Mouse (Mus musculus) embryonic facial prominence, embryonic 15.5 days (tissue): ENCODE results near the gene Magi1. TPM values are rescaled to one million over a fixed set of nuclear protein-coding genes. Genes with fewer than 3 reads are reported as not detected.
A peak's percentile ranks its signal among the peaks of the same experiment; 100 is the strongest.

ENCODE experiments used
- ATAC-seq: fragments of 200-750 bp; cut with Nextera tagmentation; 2 replicates; pipeline ENCODE4 v1.8.0; 2017; ENCODE audit warnings: low read depth, moderate TSS enrichment; ENCODE audit not compliant: insufficient number of reproducible peaks, low FRiP score, low TSS enrichment
- H3K27ac ChIP-seq: fragments of 300-500 bp; sonication (generic); replicated peaks from 2 replicates; pipeline ENCODE4 v1.5.1; 2015; ENCODE audit warnings: mild to moderate bottlenecking, inconsistent platforms
- H3K27me3 ChIP-seq: fragments of 300-500 bp; sonication (generic); 2 replicates; pipeline ENCODE4 v1.6.1; 2015; ENCODE audit warnings: inconsistent platforms
- H3K36me3 ChIP-seq: fragments of 300-500 bp; sonication (generic); 2 replicates; pipeline ENCODE4 v1.6.1; 2015; ENCODE audit warnings: mild to moderate bottlenecking, inconsistent platforms
- H3K4me1 ChIP-seq: fragments of 300-500 bp; sonication (generic); 2 replicates; pipeline ENCODE4 v1.6.1; 2015; ENCODE audit warnings: inconsistent platforms
- H3K4me2 ChIP-seq: fragments of 300-500 bp; sonication (generic); replicated peaks from 2 replicates; pipeline ENCODE4 v1.6.1; 2015; ENCODE audit warnings: mild to moderate bottlenecking, inconsistent platforms
- H3K4me3 ChIP-seq: fragments of 300-500 bp; sonication (generic); replicated peaks from 2 replicates; pipeline ENCODE4 v1.5.1; 2015; ENCODE audit warnings: mild to moderate bottlenecking, inconsistent platforms
- H3K9ac ChIP-seq: fragments of 300-500 bp; sonication (generic); 2 replicates; pipeline ENCODE4 v1.6.1; 2015; ENCODE audit warnings: inconsistent platforms
- H3K9me3 ChIP-seq: fragments of 300-500 bp; sonication (generic); replicated peaks from 2 replicates; pipeline ENCODE4 v1.6.1; 2016; ENCODE audit warnings: inconsistent platforms
- WGBS: fragments of 180-500 bp; shearing (Covaris S2); methylation state at CpG from one replicate; pipeline ENCODE4 v1.1.7; 2015; 5-methylcytosine and 5-hydroxymethylcytosine counted together
- polyA plus RNA-seq: library from polyadenylated mRNA; unstranded; fragments of >200 nt; fragmentation: Nextera tagmentation; extraction: Ambion mirVana; gene quantifications from 2 replicates; pipeline ENCODE4 v1.2.1, GENCODE M21; 2015

Gene Magi1
- 8.3 and 9.1 TPM in 2 replicates for polyA plus RNA-seq

GRCm38 (mm10) chr6:94283318-94284061 is at the start of gene Magi1:
Magi1 (minus strand) TSS chr6:94283917.
- Histone ChIP-seq H3K4me3 (peak within 1 kb of the TSS; percentile 70), H3K27me3 (no peaks in the 10 kb centered on the region), H3K9me3 (0 out of 2 replicates have a peak, but pooled peaks cover under 1% of the 10 kb centered on the region), H3K4me1 (peaks cover 20% of the 10 kb centered on the region), H3K27ac (peak within 1 kb of the TSS; percentile 98), H3K9ac (peak within 1 kb of the TSS; percentile 84), H3K4me2 (peak within 1 kb of the TSS; percentile 90), H3K36me3 (no peaks in the 10 kb centered on the region)
- peak; percentile 94 for ATAC-seq
- WGBS: under 1% methylated on average over 86 of the region's 86 CpGs

GRCm38 (mm10) chr6:94327143-94327542 is 43.4 kb upstream of the Magi1 start:
- Histone ChIP-seq H3K27ac (no peak overlapping the region), H3K9ac (no peak overlapping the region), H3K27me3 (no peaks in the 10 kb centered on the region), H3K36me3 (no peaks in the 10 kb centered on the region), H3K4me3 (no peak overlapping the region), H3K4me2 (no peak overlapping the region), H3K9me3 (no peaks in the 10 kb centered on the region), H3K4me1 (no peaks in the 10 kb centered on the region)
- WGBS: 73% methylated on average over 4 of the region's 4 CpGs
- no peak for ATAC-seq

- Histone ChIP-seq H3K27ac (no peak overlapping the region), H3K36me3 (no peaks in the 10 kb centered on the region), H3K4me2 (no peak overlapping the region), H3K4me1 (0 out of 2 replicates have a peak, but pooled peaks cover 3% of the 10 kb centered on the region), H3K27me3 (no peaks in the 10 kb centered on the region), H3K9me3 (no peaks in the 10 kb centered on the region), H3K4me3 (no peak overlapping the region), H3K9ac (no peak overlapping the region)
- ATAC-seq: no peak
- WGBS: 80% methylated on average over 3 of the region's 3 CpGs
Observed at GRCm38 (mm10) chr6:94316886-94317285, 33.2 kb upstream of the Magi1 start.

- no peaks in the 10 kb centered on the region for H3K9me3 ChIP-seq
- no peak for ATAC-seq
- no peaks in the 10 kb centered on the region for H3K27me3 ChIP-seq
- H3K4me1 ChIP-seq: 0 out of 2 replicates have a peak, but pooled peaks cover 7% of the 10 kb centered on the region
- H3K27ac ChIP-seq: no peak overlapping the region
- no peaks in the 10 kb centered on the region for H3K36me3 ChIP-seq
- no peak overlapping the region for H3K4me2 ChIP-seq
- no peak overlapping the region for H3K4me3 ChIP-seq
- H3K9ac ChIP-seq: no peak overlapping the region
- 59% methylated on average over 7 of the region's 7 CpGs for WGBS
Observed at GRCm38 (mm10) chr6:94312285-94312684, 28.6 kb upstream of the Magi1 start.

GRCm38 (mm10) chr6:94308498-94308897 is 24.8 kb upstream of the Magi1 start:
- Histone ChIP-seq H3K27me3 (no peaks in the 10 kb centered on the region), H3K27ac (no peak overlapping the region), H3K9me3 (no peaks in the 10 kb centered on the region), H3K4me3 (no peak overlapping the region), H3K36me3 (no peaks in the 10 kb centered on the region), H3K4me2 (no peak overlapping the region), H3K4me1 (peaks cover 7% of the 10 kb centered on the region; the same call in 1 of the 2 replicates), H3K9ac (no peak overlapping the region)
- ATAC-seq: no peak
- 12% methylated on average over 7 of the region's 7 CpGs for WGBS

- Histone ChIP-seq H3K9me3 (no peaks in the 10 kb centered on the region), H3K27ac (no peak overlapping the region), H3K9ac (no peak overlapping the region), H3K27me3 (no peaks in the 10 kb centered on the region), H3K36me3 (no peaks in the 10 kb centered on the region), H3K4me1 (peaks cover 7% of the 10 kb centered on the region; the same call in 1 of the 2 replicates), H3K4me3 (no peak overlapping the region), H3K4me2 (no peak overlapping the region)
- WGBS: 55% methylated on average over 6 of the region's 6 CpGs
- no peak for ATAC-seq
Observed at GRCm38 (mm10) chr6:94303512-94303911, 19.8 kb upstream of the Magi1 start.

- Histone ChIP-seq H3K27me3 (no peaks in the 10 kb centered on the region), H3K4me3 (no peak overlapping the region), H3K9me3 (no peaks in the 10 kb centered on the region), H3K9ac (no peak overlapping the region), H3K36me3 (no peaks in the 10 kb centered on the region), H3K27ac (no peak overlapping the region), H3K4me2 (no peak overlapping the region), H3K4me1 (peaks cover 4% of the 10 kb centered on the region; the same call in 1 of the 2 replicates)
- 82% methylated on average over 10 of the region's 10 CpGs for WGBS
- no peak for ATAC-seq
Observed at GRCm38 (mm10) chr6:94301804-94302203, 18.1 kb upstream of the Magi1 start.

- H3K9ac ChIP-seq: no peak overlapping the region
- H3K27me3 ChIP-seq: no peaks in the 10 kb centered on the region
- H3K4me1 ChIP-seq: peaks cover 4% of the 10 kb centered on the region; the same call in 1 of the 2 replicates
- no peak overlapping the region for H3K4me3 ChIP-seq
- H3K36me3 ChIP-seq: no peaks in the 10 kb centered on the region
- H3K27ac ChIP-seq: no peak overlapping the region
- no peak overlapping the region for H3K4me2 ChIP-seq
- WGBS: 80% methylated on average over 3 of the region's 3 CpGs
- H3K9me3 ChIP-seq: no peaks in the 10 kb centered on the region
- no peak for ATAC-seq
Observed at GRCm38 (mm10) chr6:94300562-94300961, 16.8 kb upstream of the Magi1 start.

- Histone ChIP-seq H3K9ac (no peak overlapping the region), H3K27ac (no peak overlapping the region), H3K27me3 (no peaks in the 10 kb centered on the region), H3K4me3 (no peak overlapping the region), H3K36me3 (no peaks in the 10 kb centered on the region), H3K4me2 (no peak overlapping the region), H3K9me3 (0 out of 2 replicates have a peak, but pooled peaks cover 3% of the 10 kb centered on the region), H3K4me1 (peaks cover 11% of the 10 kb centered on the region)
- no peak for ATAC-seq
Observed at GRCm38 (mm10) chr6:94287387-94287786, 3.7 kb upstream of the Magi1 start.

- ATAC-seq: no peak
- H3K36me3 ChIP-seq: no peaks in the 10 kb centered on the region
- H3K9me3 ChIP-seq: 0 out of 2 replicates have a peak, but pooled peaks cover 3% of the 10 kb centered on the region
- no peak overlapping the region for H3K4me3 ChIP-seq
- H3K27ac ChIP-seq: no peak overlapping the region
- 77% methylated on average over 2 of the region's 2 CpGs for WGBS
- H3K27me3 ChIP-seq: no peaks in the 10 kb centered on the region
- H3K4me1 ChIP-seq: peaks cover 19% of the 10 kb centered on the region
- no peak overlapping the region for H3K9ac ChIP-seq
- H3K4me2 ChIP-seq: no peak overlapping the region
Observed at GRCm38 (mm10) chr6:94286555-94286954, 2.8 kb upstream of the Magi1 start.

GRCm38 (mm10) chr6:94284089-94284825 is 540 bp upstream of the Magi1 start:
- peak overlapping the region; percentile 42 for H3K9ac ChIP-seq
- H3K4me3 ChIP-seq: peak overlapping the region; percentile 70
- H3K4me2 ChIP-seq: peak overlapping the region; percentile 90
- peak overlapping the region; percentile 98 for H3K27ac ChIP-seq
- peak; percentile 24 for ATAC-seq
- H3K9me3 ChIP-seq: 0 out of 2 replicates have a peak, but pooled peaks cover 3% of the 10 kb centered on the region
- peaks cover 20% of the 10 kb centered on the region for H3K4me1 ChIP-seq
- no peaks in the 10 kb centered on the region for H3K27me3 ChIP-seq
- under 1% methylated on average over 44 of the region's 44 CpGs for WGBS
- no peaks in the 10 kb centered on the region for H3K36me3 ChIP-seq
